Mouse (Mus musculus) heart, embryonic 15.5 days (tissue): ENCODE measurements around the gene Ttc37. TPM values are rescaled to one million over a fixed set of nuclear protein-coding genes. Genes with fewer than 3 reads are reported as not detected.
A peak's percentile ranks its signal among the peaks of the same experiment; 100 is the strongest.

Experiments used
- ATAC-seq: fragments of 200-750 bp; cut with Nextera tagmentation; replicated peaks from 2 replicates; pipeline ENCODE4 v1.8.0; 2017; ENCODE audit warnings: low read depth, moderate TSS enrichment; ENCODE audit not compliant: insufficient number of reproducible peaks, insufficient read depth, low FRiP score
- H3K27ac ChIP-seq: fragments of 300-500 bp; sonication (generic); 2 replicates; pipeline ENCODE4 v1.5.1; 2015; ENCODE audit warnings: mild to moderate bottlenecking, inconsistent platforms
- H3K27me3 ChIP-seq: fragments of 300-500 bp; sonication (generic); 2 replicates; pipeline ENCODE4 v1.6.1; 2015; ENCODE audit warnings: inconsistent platforms
- H3K36me3 ChIP-seq: fragments of 300-500 bp; sonication (generic); 2 replicates; pipeline ENCODE4 v1.6.1; 2015; ENCODE audit warnings: mild to moderate bottlenecking, inconsistent platforms
- H3K4me1 ChIP-seq: fragments of 300-500 bp; sonication (generic); replicated peaks from 2 replicates; pipeline ENCODE4 v1.6.1; 2015; ENCODE audit warnings: inconsistent platforms
- H3K4me2 ChIP-seq: fragments of 300-500 bp; sonication (generic); 2 replicates; pipeline ENCODE4 v1.6.1; 2015; ENCODE audit warnings: inconsistent platforms, mild to moderate bottlenecking, moderate library complexity
- H3K4me3 ChIP-seq: fragments of 300-500 bp; sonication (generic); 2 replicates; pipeline ENCODE4 v1.5.1; 2015; ENCODE audit warnings: mild to moderate bottlenecking, inconsistent platforms
- H3K9ac ChIP-seq: fragments of 300-500 bp; sonication (generic); 2 replicates; pipeline ENCODE4 v1.6.1; 2015; ENCODE audit warnings: mild to moderate bottlenecking, inconsistent platforms
- H3K9me3 ChIP-seq: fragments of 300-500 bp; sonication (generic); replicated peaks from 2 replicates; pipeline ENCODE4 v1.6.1; 2016; ENCODE audit warnings: inconsistent platforms
- WGBS: fragments of 180-500 bp; shearing (Covaris S2); methylation state at CpG from one replicate; pipeline ENCODE4 v1.1.7; 2015; ENCODE audit warnings: mixed read lengths; 5-methylcytosine and 5-hydroxymethylcytosine counted together
- polyA plus RNA-seq: library from polyadenylated mRNA; unstranded; fragments of >200 nt; fragmentation: Nextera tagmentation; extraction: Ambion mirVana; gene quantifications from 2 replicates; pipeline ENCODE4 v1.2.1, GENCODE M21; 2015

The Ttc37 gene
- polyA plus RNA-seq = 6.2 and 8.1 TPM in 2 replicates

- Histone ChIP-seq H3K4me3 (peak within 1 kb of the TSS; percentile 61), H3K4me2 (peak within 1 kb of the TSS; percentile 63), H3K36me3 (peaks cover 5% of the 10 kb centered on the region; the same call in 1 of the 2 replicates), H3K27ac (peak within 1 kb of the TSS; percentile 80), H3K27me3 (no peaks in the 10 kb centered on the region), H3K9me3 (no peaks in the 10 kb centered on the region), H3K4me1 (peaks cover 8% of the 10 kb centered on the region; the same call in 1 of the 2 replicates), H3K9ac (peak within 1 kb of the TSS; percentile 66)
- under 1% methylated on average over 34 of the region's 34 CpGs for WGBS
- peak; percentile 97 for ATAC-seq
These were observed at the start of gene Ttc37, which contains the start of gene Arsk for GRCm38 (mm10) chr13:76098493-76099303. Gene Ttc37, plus strand, starts transcription at chr13:76098734. Gene Arsk, minus strand, starts transcription at chr13:76098660.

- H3K36me3 ChIP-seq = no peaks in the 10 kb centered on the region
- no peak overlapping the region for H3K27ac ChIP-seq
- peak; percentile 50; the same call in 1 of the 2 replicates for ATAC-seq
- peak overlapping the region; percentile 2; the same call in 1 of the 2 replicates for H3K9ac ChIP-seq
- WGBS = under 1% methylated on average over 59 of the region's 59 CpGs
- peak overlapping the region; percentile 55 for H3K4me3 ChIP-seq
- peaks cover 48% of the 10 kb centered on the region for H3K27me3 ChIP-seq
- H3K9me3 ChIP-seq = no peaks in the 10 kb centered on the region
- H3K4me2 ChIP-seq = peak overlapping the region; percentile 89
- peaks cover 16% of the 10 kb centered on the region for H3K4me1 ChIP-seq
These were observed 42.9 kb upstream of the Ttc37 start for GRCm38 (mm10) chr13:76055391-76056232.

- H3K4me2 ChIP-seq = peak overlapping the region; percentile 89
- H3K4me3 ChIP-seq = peak overlapping the region; percentile 55
- H3K27me3 ChIP-seq = peaks cover 48% of the 10 kb centered on the region
- 1% methylated on average over 34 of the region's 34 CpGs for WGBS
- no peak overlapping the region for H3K27ac ChIP-seq
- no peaks in the 10 kb centered on the region for H3K36me3 ChIP-seq
- peaks cover 16% of the 10 kb centered on the region for H3K4me1 ChIP-seq
- peak; percentile 72; the same call in 1 of the 2 replicates for ATAC-seq
- no peaks in the 10 kb centered on the region for H3K9me3 ChIP-seq
- peak overlapping the region; percentile 33 for H3K9ac ChIP-seq
These were observed 42.2 kb upstream of the Ttc37 start for GRCm38 (mm10) chr13:76056261-76056724.

- Histone ChIP-seq H3K9ac (peak within 1 kb of the TSS; percentile 33), H3K4me3 (peak within 1 kb of the TSS; percentile 55), H3K9me3 (no peaks in the 10 kb centered on the region), H3K4me1 (peaks cover 16% of the 10 kb centered on the region), H3K27me3 (peaks cover 48% of the 10 kb centered on the region), H3K36me3 (no peaks in the 10 kb centered on the region), H3K27ac (no peak within 1 kb of the TSS), H3K4me2 (peak within 1 kb of the TSS; percentile 89)
- WGBS = 15% methylated on average over 10 of the region's 10 CpGs
- ATAC-seq = no peak; the same call in 1 of the 2 replicates
These were observed 41.7 kb upstream of the Ttc37 start, which contains the start of gene Gpr150 for GRCm38 (mm10) chr13:76056896-76057266. Gene Gpr150, minus strand, starts transcription at chr13:76056996.

- Histone ChIP-seq H3K4me2 (0 out of 2 replicates have a peak overlapping the region, but pooled peaks have one; percentile 89), H3K36me3 (no peaks in the 10 kb centered on the region), H3K27ac (no peak overlapping the region), H3K9ac (no peak overlapping the region), H3K9me3 (no peaks in the 10 kb centered on the region), H3K27me3 (peaks cover 48% of the 10 kb centered on the region), H3K4me3 (no peak overlapping the region), H3K4me1 (peaks cover 16% of the 10 kb centered on the region)
- no peak for ATAC-seq
- 68% methylated on average over 10 of the region's 10 CpGs for WGBS
These were observed 41.1 kb upstream of the Ttc37 start for GRCm38 (mm10) chr13:76057267-76058069.

- no peaks in the 10 kb centered on the region for H3K36me3 ChIP-seq
- H3K4me1 ChIP-seq = peaks cover 16% of the 10 kb centered on the region
- no peak overlapping the region for H3K4me3 ChIP-seq
- no peak overlapping the region for H3K9ac ChIP-seq
- H3K27me3 ChIP-seq = peaks cover 31% of the 10 kb centered on the region
- no peaks in the 10 kb centered on the region for H3K9me3 ChIP-seq
- no peak overlapping the region for H3K4me2 ChIP-seq
- no peak for ATAC-seq
- no peak overlapping the region for H3K27ac ChIP-seq
- WGBS = 90% methylated on average over 4 of the region's 4 CpGs
These were observed 38.9 kb upstream of the Ttc37 start for GRCm38 (mm10) chr13:76059591-76059990.

- no peak overlapping the region for H3K9ac ChIP-seq
- no peak overlapping the region for H3K4me3 ChIP-seq
- H3K27me3 ChIP-seq = peaks cover 12% of the 10 kb centered on the region
- H3K9me3 ChIP-seq = no peaks in the 10 kb centered on the region
- H3K27ac ChIP-seq = no peak overlapping the region
- no peak overlapping the region for H3K4me2 ChIP-seq
- H3K36me3 ChIP-seq = no peaks in the 10 kb centered on the region
- no peaks in the 10 kb centered on the region for H3K4me1 ChIP-seq
- 81% methylated on average over 3 of the region's 3 CpGs for WGBS
- no peak for ATAC-seq
These were observed 36.4 kb upstream of the Ttc37 start for GRCm38 (mm10) chr13:76062126-76062525.

- Histone ChIP-seq H3K27me3 (peaks cover 8% of the 10 kb centered on the region), H3K9ac (no peak overlapping the region), H3K4me2 (no peak overlapping the region), H3K9me3 (no peaks in the 10 kb centered on the region), H3K4me1 (no peaks in the 10 kb centered on the region), H3K27ac (no peak overlapping the region), H3K36me3 (no peaks in the 10 kb centered on the region), H3K4me3 (no peak overlapping the region)
- no peak for ATAC-seq
- WGBS = 83% methylated on average over 3 of the region's 3 CpGs
These were observed 36.0 kb upstream of the Ttc37 start for GRCm38 (mm10) chr13:76062569-76062968.

GRCm38 (mm10) chr13:76063548-76063947 is 35.0 kb upstream of the Ttc37 start:
- ATAC-seq = no peak
- Histone ChIP-seq H3K4me1 (no peaks in the 10 kb centered on the region), H3K36me3 (no peaks in the 10 kb centered on the region), H3K27me3 (no peaks in the 10 kb centered on the region), H3K27ac (no peak overlapping the region), H3K9me3 (no peaks in the 10 kb centered on the region), H3K9ac (no peak overlapping the region), H3K4me2 (no peak overlapping the region), H3K4me3 (no peak overlapping the region)
- WGBS = 81% methylated on average over 4 of the region's 4 CpGs

- H3K27ac ChIP-seq = no peak overlapping the region
- H3K9me3 ChIP-seq = no peaks in the 10 kb centered on the region
- no peaks in the 10 kb centered on the region for H3K36me3 ChIP-seq
- no peaks in the 10 kb centered on the region for H3K27me3 ChIP-seq
- WGBS = 80% methylated on average over 13 of the region's 13 CpGs
- H3K4me3 ChIP-seq = no peak overlapping the region
- no peak overlapping the region for H3K9ac ChIP-seq
- ATAC-seq = no peak
- no peaks in the 10 kb centered on the region for H3K4me1 ChIP-seq
- H3K4me2 ChIP-seq = no peak overlapping the region
These were observed 34.1 kb upstream of the Ttc37 start for GRCm38 (mm10) chr13:76064363-76064945.
